Mouse (Mus musculus) liver, adult 2 months (tissue): Measurements from ENCODE around the gene D17H6S53E.

Experiments used
- CTCF ChIP-seq: fragments of 200-500 bp; IDR thresholded peaks from 2 replicates; pipeline ENCODE4 v1.5.1; 2011; ENCODE audit warnings: low read depth, low read length, control low read depth
- POLR2A ChIP-seq: fragments of 200-500 bp; IDR thresholded peaks from 2 replicates; pipeline ENCODE4 v1.6.1; 2011; ENCODE audit warnings: low read length, control low read depth; ENCODE audit not compliant: insufficient read depth; ENCODE audit errors: extremely low read depth

GRCm38 (mm10) chr17:35168541-35169207 lies 42.5 kb downstream of the D17H6S53E start:
- TF ChIP-seq CTCF (no peak), POLR2A (no peak)
